Mouse (Mus musculus) lung, adult 18-20 months (tissue): ENCODE results near the gene Gm45261.

ENCODE experiments used
- DNase-seq, 2 experiments: peaks; one replicate each; pipeline ENCODE4 v3.0.0; 2022; ENCODE audit warnings: mixed read lengths in 2 of 2

The Gm45261 gene

GRCm38 (mm10) chr1:80409467-80410105, 51.7 kb downstream of the Gm45261 start:
- DNase-seq, result no peak

- DNase-seq, result peak; percentile 60 to 71
Measured at GRCm38 (mm10) chr1:80408586-80408985, 52.7 kb downstream of the Gm45261 start.

- no peak for DNase-seq
Measured at GRCm38 (mm10) chr1:80404196-80404595, 57.1 kb downstream of the Gm45261 start.

DNA sequence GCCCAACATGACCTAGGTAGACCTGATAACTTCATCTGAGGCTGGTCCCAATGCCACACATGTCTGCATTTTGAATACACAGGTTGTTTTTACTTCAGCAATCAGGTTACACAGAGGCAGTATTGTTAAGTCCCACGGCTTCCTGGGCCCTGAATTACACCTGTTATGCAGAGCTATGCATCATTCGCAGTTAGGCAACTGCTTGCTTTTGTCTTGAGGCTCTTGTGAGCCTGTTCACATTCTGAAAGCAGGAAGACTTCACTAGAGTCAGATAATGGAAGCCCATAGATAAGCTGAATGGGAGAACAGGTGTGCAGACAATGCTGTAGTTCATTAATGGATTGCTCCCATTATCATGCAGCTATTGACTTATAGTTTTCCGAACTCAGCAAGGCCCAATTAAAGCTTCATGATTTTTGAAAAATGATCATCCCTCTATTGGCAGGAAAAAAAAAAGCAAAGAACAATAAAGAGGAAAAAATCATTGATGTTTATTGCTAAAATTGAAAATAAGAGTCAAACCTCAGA, 57.8 kb downstream of the Gm45261 start:
- DNase-seq, result no peak

DNA sequence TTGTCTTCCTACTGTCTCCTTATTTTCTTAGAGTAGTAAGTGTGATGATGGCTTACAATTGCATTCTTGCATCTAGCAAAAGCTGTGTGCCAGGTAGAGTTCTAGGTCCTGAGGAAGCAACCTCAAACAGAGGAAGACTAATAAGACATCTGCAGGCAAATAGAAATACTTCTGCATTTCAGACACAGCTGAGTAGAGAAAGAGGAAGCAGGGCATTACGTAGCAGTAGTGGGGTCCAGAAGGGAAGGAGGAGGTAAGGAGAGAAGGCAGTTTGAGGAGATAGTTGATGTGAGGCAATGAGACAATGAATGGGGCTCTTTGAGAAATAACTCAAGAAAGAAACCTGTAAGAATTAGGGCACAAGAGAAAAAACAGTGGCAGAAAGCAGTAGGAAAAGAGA, 59.3 kb downstream of the Gm45261 start:
- no peak for DNase-seq
